Mouse (Mus musculus) embryonic facial prominence, embryonic 14.5 days (tissue): ENCODE measurements at regions not wholly inside any gene's neighbourhood (a gene's known extent, or its start where the extent isn't known, plus 50 kb on each side); places are given as distances from the start of the nearest gene placed in this dataset.

Source experiments
- ATAC-seq: fragments of 200-750 bp; cut with Nextera tagmentation; 2 replicates; pipeline ENCODE4 v1.8.0; 2017; ENCODE audit warnings: low read depth, moderate number of reproducible peaks, moderate TSS enrichment
- DNase-seq: peaks from one replicate; pipeline ENCODE4 v3.0.0-alpha.2; 2015; ENCODE audit warnings: low spot score
- H3K27ac ChIP-seq: fragments of 300-500 bp; sonication (generic); replicated peaks from 2 replicates; pipeline ENCODE4 v1.5.1; 2014; ENCODE audit warnings: low read depth, mild to moderate bottlenecking, low read length, moderate library complexity
- H3K27me3 ChIP-seq: fragments of 300-500 bp; sonication (generic); replicated peaks from 2 replicates; pipeline ENCODE4 v1.6.1; 2014; ENCODE audit warnings: low read length; ENCODE audit not compliant: control insufficient read depth, insufficient read depth
- H3K36me3 ChIP-seq: fragments of 300-500 bp; sonication (generic); 2 replicates; pipeline ENCODE4 v1.6.1; 2014; ENCODE audit warnings: low read length, mixed read lengths; ENCODE audit not compliant: control insufficient read depth, insufficient read depth
- H3K4me1 ChIP-seq: fragments of 300-500 bp; sonication (generic); 2 replicates; pipeline ENCODE4 v1.6.1; 2014; ENCODE audit warnings: antibody characterized with exemption, low read length; ENCODE audit not compliant: control insufficient read depth, insufficient read depth
- H3K4me2 ChIP-seq: fragments of 300-500 bp; sonication (generic); 2 replicates; pipeline ENCODE4 v1.6.1; 2014; ENCODE audit warnings: low read depth, mild to moderate bottlenecking, low read length, moderate library complexity, mixed read lengths
- H3K4me3 ChIP-seq: fragments of 300-500 bp; sonication (generic); 2 replicates; pipeline ENCODE4 v1.5.1; 2014; ENCODE audit warnings: low read depth, mild to moderate bottlenecking, low read length
- H3K9ac ChIP-seq: fragments of 300-500 bp; sonication (generic); 2 replicates; pipeline ENCODE4 v1.6.1; 2014; ENCODE audit warnings: low read depth, mild to moderate bottlenecking, low read length, moderate library complexity, mixed read lengths
- H3K9me3 ChIP-seq: fragments of 300-500 bp; sonication (generic); 2 replicates; pipeline ENCODE4 v1.6.1; 2016; ENCODE audit warnings: low read length; ENCODE audit not compliant: control insufficient read depth
- WGBS: fragments of 180-500 bp; shearing (Covaris S2); extraction: QIAGEN DNeasy Blood & Tissue Kit; methylation state at CpG from one replicate; pipeline ENCODE4 v1.1.7; 2014; 5-methylcytosine and 5-hydroxymethylcytosine counted together

- ATAC-seq = no peak
- no peaks in the 10 kb centered on the region for H3K27me3 ChIP-seq
- DNase-seq = peak; percentile 35
- no peaks in the 10 kb centered on the region for H3K36me3 ChIP-seq
- H3K9ac ChIP-seq = no peak overlapping the region
- no peaks in the 10 kb centered on the region for H3K9me3 ChIP-seq
- H3K4me3 ChIP-seq = no peak overlapping the region
- WGBS = 38% methylated on average over 4 of the region's 4 CpGs
- H3K4me2 ChIP-seq = no peak overlapping the region
- H3K27ac ChIP-seq = no peak overlapping the region
- peaks cover 24% of the 10 kb centered on the region for H3K4me1 ChIP-seq
These were observed 54.0 kb upstream of the Jdp2 start for GRCm38 (mm10) chr12:85544801-85545200.

- Histone ChIP-seq H3K9me3 (no peaks in the 10 kb centered on the region), H3K27me3 (no peaks in the 10 kb centered on the region), H3K36me3 (no peaks in the 10 kb centered on the region), H3K4me3 (no peak overlapping the region), H3K4me2 (no peak overlapping the region), H3K4me1 (peaks cover 21% of the 10 kb centered on the region), H3K27ac (no peak overlapping the region), H3K9ac (no peak overlapping the region)
- ATAC-seq (no peak), DNase-seq (peak; percentile 39)
- 48% methylated on average over 10 of the region's 10 CpGs for WGBS
These were observed 53.1 kb upstream of the Jdp2 start for GRCm38 (mm10) chr12:85545718-85546117.

- H3K4me3 ChIP-seq = no peak overlapping the region
- no peak overlapping the region for H3K27ac ChIP-seq
- H3K9ac ChIP-seq = no peak overlapping the region
- no peaks in the 10 kb centered on the region for H3K9me3 ChIP-seq
- peaks cover 13% of the 10 kb centered on the region; the same call in 1 of the 2 replicates for H3K4me1 ChIP-seq
- WGBS = 41% methylated on average over 8 of the region's 8 CpGs
- H3K36me3 ChIP-seq = no peaks in the 10 kb centered on the region
- no peaks in the 10 kb centered on the region for H3K27me3 ChIP-seq
- H3K4me2 ChIP-seq = no peak overlapping the region
- DNase-seq = peak; percentile 76
- ATAC-seq = peak; percentile 70; the same call in 1 of the 2 replicates
These were observed 50.8 kb upstream of the Jdp2 start for GRCm38 (mm10) chr12:85548076-85548475.
